Mouse (Mus musculus) bone marrow, adult 2 months (tissue): ENCODE measurements around the gene St3gal5. TPM values are rescaled to one million over a fixed set of nuclear protein-coding genes. Genes with fewer than 3 reads are reported as not detected.
A peak's percentile ranks its signal among the peaks of the same experiment; 100 is the strongest.

Source experiments
- H3K27ac ChIP-seq: fragments of 200-500 bp; 2 replicates; pipeline ENCODE4 v1.5.1; 2012; ENCODE audit warnings: low read depth, mild to moderate bottlenecking, control low read depth, inconsistent platforms, low read length; ENCODE audit not compliant: control insufficient read depth, poor library complexity, insufficient read depth
- H3K4me1 ChIP-seq: fragments of 200-500 bp; 2 replicates; pipeline ENCODE4 v1.6.1; 2011; ENCODE audit warnings: low read length; ENCODE audit not compliant: control insufficient read depth, insufficient read depth
- H3K4me3 ChIP-seq: fragments of 200-500 bp; replicated peaks from 2 replicates; pipeline ENCODE3; 2011; ENCODE audit warnings: mild to moderate bottlenecking, low read depth, low read length, control low read depth; ENCODE audit not compliant: control insufficient read depth
- CTCF ChIP-seq: fragments of 200-500 bp; IDR thresholded peaks from 2 replicates; pipeline ENCODE4 v1.5.1; 2011; ENCODE audit warnings: low read length, control low read depth; ENCODE audit not compliant: control insufficient read depth, insufficient read depth
- POLR2A ChIP-seq: fragments of 200-500 bp; IDR thresholded peaks from 2 replicates; pipeline ENCODE4 v1.6.1; 2011; ENCODE audit warnings: low read depth, mild to moderate bottlenecking, control low read depth, low read length, borderline replicate concordance; ENCODE audit not compliant: control insufficient read depth
- WGBS: fragments of 180-500 bp; shearing (Covaris S2); methylation state at CpG from one replicate; pipeline ENCODE4 v1.1.7; 2018; 5-methylcytosine and 5-hydroxymethylcytosine counted together
- polyA plus RNA-seq: library from polyadenylated mRNA; stranded (reverse); fragments of >200 nt; gene quantifications from 2 replicates; pipeline ENCODE4 v1.2.4, GENCODE M21; 2011; ENCODE audit warnings: low replicate concordance; ENCODE audit not compliant: missing spikeins, insufficient read depth, insufficient read length

St3gal5 gene
- polyA plus RNA-seq, 1 experiment, result 203 TPM

- H3K27ac ChIP-seq, result no peak overlapping the region
- no peak for TF ChIP-seq POLR2A
- no peak for TF ChIP-seq CTCF
- 77% methylated on average over 2 of the region's 2 CpGs for WGBS
- no peak overlapping the region for H3K4me3 ChIP-seq
- H3K4me1 ChIP-seq, result peaks cover 12% of the 10 kb centered on the region
Measured at GRCm38 (mm10) chr6:72113093-72113702, 15.8 kb downstream of the St3gal5 start.

GRCm38 (mm10) chr6:72114902-72115301 lies 17.5 kb downstream of the St3gal5 start:
- peak overlapping the region; percentile 66 for H3K27ac ChIP-seq
- WGBS, result 54% methylated on average over 7 of the region's 7 CpGs

GRCm38 (mm10) chr6:72117322-72117968 lies 20.1 kb downstream of the St3gal5 start:
- Histone ChIP-seq H3K4me3 (peak overlapping the region; percentile 49), H3K27ac (no peak overlapping the region; the same call in 1 of the 2 replicates), H3K4me1 (peaks cover 3% of the 10 kb centered on the region; the same call in 1 of the 2 replicates)
- TF ChIP-seq CTCF, result no peak
- TF ChIP-seq POLR2A, result no peak
- 78% methylated on average over 8 of the region's 8 CpGs for WGBS

More at GRCm38 (mm10) chr6:72114902-72115301, 17.5 kb downstream of the St3gal5 start:
- TF ChIP-seq CTCF (no peak), POLR2A (no peak)
- Histone ChIP-seq H3K4me3 (peak overlapping the region; percentile 63), H3K4me1 (peaks cover 6% of the 10 kb centered on the region)

DNA sequence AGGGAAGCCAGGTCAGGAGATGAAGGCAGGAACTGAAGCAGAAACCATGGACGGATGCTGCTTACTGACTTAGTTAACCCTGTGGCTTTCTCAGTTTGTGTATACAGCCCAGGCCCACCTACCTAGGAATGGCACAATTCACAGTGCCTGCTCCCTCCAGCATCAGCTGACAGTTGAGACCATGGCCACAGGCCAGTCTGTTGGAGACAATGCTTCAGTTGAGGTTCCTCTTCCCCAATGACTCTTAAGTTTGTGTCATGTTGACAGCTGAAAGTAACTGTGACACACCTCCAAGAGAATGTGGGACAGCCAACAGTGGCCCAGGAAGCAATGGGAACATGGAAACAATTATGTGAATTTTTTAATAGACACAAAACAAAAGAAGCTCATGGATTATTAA lies 22.5 kb downstream of the St3gal5 start:
- peak overlapping the region; percentile 40 for H3K27ac ChIP-seq
- H3K4me1 ChIP-seq, result no peaks in the 10 kb centered on the region; the same call in 1 of the 2 replicates
- WGBS, result 34% methylated on average over 1 of the region's 1 CpGs
- no peak for TF ChIP-seq CTCF
- no peak for TF ChIP-seq POLR2A
- peak overlapping the region; percentile 1 for H3K4me3 ChIP-seq

DNA sequence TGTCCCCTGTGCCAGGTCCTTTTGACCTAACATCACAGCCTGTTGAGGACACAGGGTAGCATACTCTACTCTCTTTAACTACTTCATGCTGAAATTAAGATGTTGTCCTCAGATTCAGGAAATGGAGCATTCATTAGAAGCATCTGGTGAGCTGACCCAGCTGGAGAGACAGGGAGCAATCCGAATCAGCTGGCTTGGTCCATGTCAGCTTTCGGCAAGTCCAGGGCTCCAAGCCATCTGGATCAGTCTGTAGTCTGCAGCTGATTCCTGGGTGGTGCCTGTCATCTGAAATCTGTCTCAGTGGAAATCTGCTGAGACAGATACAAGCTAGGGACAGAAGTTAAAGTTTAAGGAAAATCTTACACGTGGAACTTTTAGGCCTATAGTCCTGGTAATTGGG lies 23.9 kb downstream of the St3gal5 start:
- Histone ChIP-seq H3K4me3 (no peak overlapping the region), H3K27ac (no peak overlapping the region), H3K4me1 (no peaks in the 10 kb centered on the region; the same call in 1 of the 2 replicates)
- WGBS, result 84% methylated on average over 3 of the region's 3 CpGs
- no peak for TF ChIP-seq POLR2A
- TF ChIP-seq CTCF, result no peak

GRCm38 (mm10) chr6:72122515-72122914 lies 25.1 kb downstream of the St3gal5 start:
- Histone ChIP-seq H3K4me1 (no peaks in the 10 kb centered on the region; the same call in 1 of the 2 replicates), H3K27ac (no peak overlapping the region), H3K4me3 (no peak overlapping the region)
- 74% methylated on average over 5 of the region's 5 CpGs for WGBS
- TF ChIP-seq POLR2A (no peak), CTCF (no peak)

DNA sequence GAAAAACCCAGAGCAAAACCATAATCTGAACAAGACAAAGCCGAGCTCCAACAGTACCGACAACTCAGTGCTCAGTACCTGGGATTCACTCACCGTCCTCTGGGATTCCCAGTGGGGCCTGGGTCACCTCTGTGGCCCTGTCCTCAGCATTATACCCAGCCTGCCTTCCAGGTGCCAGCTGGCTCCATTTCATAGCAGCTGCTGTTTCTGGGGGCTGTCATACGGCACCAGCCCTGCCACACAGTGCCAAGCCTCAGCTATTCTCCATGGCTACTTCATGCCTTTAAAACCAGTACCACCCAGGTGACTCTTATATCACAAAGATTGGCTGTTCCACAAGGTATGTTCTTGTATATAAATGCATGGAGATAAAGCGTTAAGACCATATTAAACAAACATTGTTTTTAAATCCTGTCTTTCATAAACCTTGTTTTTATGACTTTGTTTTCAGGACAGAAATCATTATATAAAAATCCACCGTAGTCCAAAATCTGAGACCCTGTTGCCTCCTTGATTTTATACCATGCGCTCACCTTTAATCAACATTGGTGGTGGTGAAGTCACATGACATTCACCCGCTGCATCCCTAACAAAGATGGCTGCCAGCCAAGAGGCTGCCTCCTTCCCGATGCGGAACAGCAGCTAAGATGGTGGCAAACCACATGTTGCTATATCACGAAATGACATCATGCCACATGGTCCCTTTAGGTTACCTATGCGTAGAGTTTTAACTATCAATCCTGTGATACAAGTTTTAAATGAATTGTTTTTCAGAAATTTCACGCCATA lies 27.1 kb downstream of the St3gal5 start:
- TF ChIP-seq POLR2A, result no peak
- no peak for TF ChIP-seq CTCF
- no peaks in the 10 kb centered on the region; the same call in 1 of the 2 replicates for H3K4me1 ChIP-seq
- no peak overlapping the region for H3K4me3 ChIP-seq
- no peak overlapping the region for H3K27ac ChIP-seq
- WGBS, result 92% methylated on average over 13 of the region's 13 CpGs

DNA sequence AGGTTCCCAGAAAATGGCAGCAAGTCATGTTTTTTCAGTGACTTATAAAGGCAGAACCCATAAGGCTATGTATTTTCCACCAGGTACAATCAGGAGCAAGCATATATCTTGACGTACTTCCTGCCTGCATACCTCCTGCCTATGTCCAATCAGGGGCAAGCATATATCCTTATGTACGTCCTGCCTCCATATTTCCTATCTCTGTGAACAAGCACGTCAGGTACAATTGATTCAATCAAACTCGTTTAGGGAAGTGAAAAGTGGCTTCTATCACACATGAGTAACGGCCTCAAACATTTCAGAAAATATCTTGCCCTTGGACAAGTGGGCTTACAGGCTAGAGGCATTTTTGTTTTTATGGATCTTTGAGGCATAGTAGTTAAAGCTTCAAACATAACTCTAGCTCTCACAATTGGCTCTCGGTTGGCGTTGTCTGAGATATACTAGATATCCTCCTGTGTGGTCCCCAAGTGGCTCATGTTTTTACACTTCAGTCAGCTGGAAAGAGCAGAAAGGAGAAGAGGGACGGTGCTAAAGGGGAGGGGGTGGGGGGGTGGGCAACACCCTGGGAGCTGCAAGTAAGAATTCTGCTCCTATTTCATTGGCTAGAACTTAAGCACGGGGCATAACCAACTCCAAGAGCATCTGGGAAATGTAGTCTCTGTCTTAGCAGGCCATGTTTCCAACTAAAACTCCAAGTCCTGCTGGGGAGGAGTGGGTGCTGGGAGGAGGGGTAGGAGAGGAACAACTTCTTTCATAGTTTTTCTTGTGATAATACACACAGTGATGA lies 28.9 kb downstream of the St3gal5 start:
- no peak overlapping the region for H3K27ac ChIP-seq
- H3K4me3 ChIP-seq, result no peak overlapping the region
- TF ChIP-seq CTCF (no peak), POLR2A (no peak)
- H3K4me1 ChIP-seq, result no peaks in the 10 kb centered on the region; the same call in 1 of the 2 replicates
- WGBS, result 57% methylated on average over 9 of the region's 9 CpGs
